Mouse (Mus musculus): ENCODE data around the gene Uqcrc2. TPM values are rescaled to one million over a fixed set of nuclear protein-coding genes. Genes with fewer than 3 reads are reported as not detected.
A peak's percentile ranks its signal among the peaks of the same experiment; 100 is the strongest.

Gene Uqcrc2
- total RNA-seq (2012; rRNA removed), result 155 and 158 TPM in 2 replicates
- 318 and 341 TPM in 2 replicates for total RNA-seq (2014; rRNA removed)
- 237 TPM in 2 replicates for polyA plus RNA-seq (2012; ENCODE audit: insufficient read length, low read depth)

DNA sequence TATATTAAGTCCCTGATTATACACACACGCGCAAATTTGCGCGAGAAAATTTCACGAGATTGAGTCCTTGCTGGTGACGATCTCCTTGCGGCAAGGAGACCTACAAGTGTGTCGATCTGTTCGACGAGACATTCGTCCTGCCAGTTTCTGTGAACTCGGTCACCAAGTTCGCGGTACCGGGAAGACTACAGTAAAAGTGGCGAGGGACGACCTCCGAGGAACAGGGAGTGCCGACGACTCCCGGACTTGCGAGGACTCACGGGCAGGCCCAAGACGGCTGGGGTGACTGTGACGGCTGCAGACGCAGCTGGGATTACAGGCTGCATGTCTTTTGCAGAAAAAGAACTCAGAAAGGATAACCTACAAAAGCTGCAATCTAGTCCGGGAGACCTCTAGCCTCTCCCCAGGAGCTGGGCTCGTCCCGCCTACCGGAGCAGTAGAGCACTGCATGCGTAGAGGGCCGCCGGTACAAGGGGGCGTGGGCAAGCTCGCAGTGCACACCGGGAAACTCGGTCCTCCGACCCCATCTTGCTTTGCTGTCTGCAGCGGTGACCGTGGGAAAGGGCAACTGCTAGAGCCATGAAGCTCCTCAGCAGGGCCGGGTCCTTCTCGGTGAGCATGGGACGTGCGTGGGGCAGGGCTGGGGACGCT is at the start of gene Uqcrc2:
Uqcrc2 (plus strand) TSS at position 466 of the 651 bp plus-strand sequence.
- Histone ChIP-seq H3K4me2 (ENCODE audit: insufficient read depth, low read depth, poor library complexity, severe bottlenecking) (peak within 1 kb of the TSS; percentile 82), H3K4me3 (replicated peaks in 1 of 3; ENCODE audit: low read depth in 2 of 3, low read length in 2 of 3, poor library complexity in 1 of 3) (peak within 1 kb of the TSS; percentile 84 to 93 (median 92)), H3K4me1 (ENCODE audit: control insufficient read depth in 1 of 2, insufficient read depth in 2 of 2) (peaks cover 5 to 30% of the 10 kb centered on the region in 2 experiments; a peak in 3 of 4 replicates), H3K9me3 (replicated peaks; ENCODE audit: low read length) (no peaks in the 10 kb centered on the region), H3K36me3 (replicated peaks in 1 of 2; ENCODE audit: control insufficient read depth in 1 of 2, insufficient read depth in 1 of 2, low read length in 1 of 2) (peaks cover 13 to 24% of the 10 kb centered on the region in 2 experiments), H3K27ac (ENCODE audit: insufficient read depth, low read depth) (peak within 1 kb of the TSS; percentile 64), H3K79me2 (replicated peaks; ENCODE audit: control insufficient read depth, extremely low read depth, insufficient read depth, poor library complexity, severe bottlenecking) (peaks cover 32% of the 10 kb centered on the region), H3K9ac (ENCODE audit: insufficient read depth, low read depth) (peak within 1 kb of the TSS; percentile 85), H3K27me3 (replicated peaks) (no peaks in the 10 kb centered on the region)
- dilution Hi-C loops (cut with MboI; ENCODE audit: extremely low pct_ligation_motif_present, extremely low pct_unique_long_range_greater_than_20kb, low sequenced_read_pairs), result no loop called here
- peak; percentile 84 for TF ChIP-seq HCFC1 (IDR thresholded peaks at IDR 0.05; ENCODE audit: low read depth, low read length)
- TF ChIP-seq USF2 (conservative IDR thresholded peaks at IDR 0.05; ENCODE audit: low read depth, low read length), result no peak
- TF ChIP-seq USF1 (IDR thresholded peaks at IDR 0.05; ENCODE audit: low read depth, low read length), result no peak
- TF ChIP-seq BHLHE40 (IDR thresholded peaks at IDR 0.05; ENCODE audit: low read depth, low read length), result no peak
- TF ChIP-seq NRF1 (IDR thresholded peaks at IDR 0.05; ENCODE audit: low read depth, low read length), result no peak; the same call in 1 of the 2 replicates
- TF ChIP-seq SIN3A (IDR thresholded peaks at IDR 0.05; ENCODE audit: low read length), result peak; percentile 61
- no peak for TF ChIP-seq ZNF384 (IDR thresholded peaks at IDR 0.05; ENCODE audit: low read depth, low read length)
- no peak for TF ChIP-seq E2F4 (IDR thresholded peaks at IDR 0.05; ENCODE audit: insufficient replicate concordance, low read depth, low read length)
- TF ChIP-seq POLR2A (IDR thresholded peaks at IDR 0.05; ENCODE audit: low read depth, low read length), result peak; percentile 92
- no peak for TF ChIP-seq EP300 (IDR thresholded peaks at IDR 0.05; ENCODE audit: low read length)
- peak; percentile 77 for TF ChIP-seq ZMIZ1 (IDR thresholded peaks at IDR 0.05; ENCODE audit: low read depth, low read length)
- TF ChIP-seq GABPA (IDR thresholded peaks at IDR 0.05; ENCODE audit: insufficient replicate concordance, low read depth, low read length), result no peak
- peak; percentile 60; the same call in 1 of the 2 replicates for TF ChIP-seq MEF2A (IDR thresholded peaks at IDR 0.05; ENCODE audit: borderline replicate concordance, low read depth, low read length)
- no peak for TF ChIP-seq CHD1 (IDR thresholded peaks at IDR 0.05; ENCODE audit: low read depth, low read length)
- TF ChIP-seq NELFE (IDR thresholded peaks at IDR 0.05; ENCODE audit: low read depth, low read length), result peak; percentile 84
- TF ChIP-seq POLR2AphosphoS2 (IDR thresholded peaks at IDR 0.05; ENCODE audit: low read depth, low read length), result no peak
- TF ChIP-seq MXI1 (IDR thresholded peaks at IDR 0.05; ENCODE audit: low read depth, low read length), result peak; percentile 42; the same call in 1 of the 2 replicates
- TF ChIP-seq MAZ (IDR thresholded peaks at IDR 0.05; ENCODE audit: low read depth, low read length), result peak; percentile 35; the same call in 1 of the 2 replicates
- no peak for TF ChIP-seq JUN (IDR thresholded peaks at IDR 0.05; ENCODE audit: insufficient read depth, low read depth, low read length)
- TF ChIP-seq JUND (conservative IDR thresholded peaks at IDR 0.05; ENCODE audit: low read depth, low read length), result no peak
- TF ChIP-seq ZC3H11A (IDR thresholded peaks at IDR 0.05; ENCODE audit: low read depth, low read length), result no peak
- peak; percentile 42; the same call in 1 of the 2 replicates for TF ChIP-seq IRF4 (IDR thresholded peaks at IDR 0.05; ENCODE audit: low read depth, low read length)
- TF ChIP-seq TCF12 (IDR thresholded peaks at IDR 0.05; ENCODE audit: low read depth, low read length), result peak; percentile 86
- TF ChIP-seq CTCF (conservative IDR thresholded peaks at IDR 0.05 in 1 of 2, IDR thresholded peaks at IDR 0.05 in 1 of 2; ENCODE audit: low read depth in 2 of 2, low read length in 2 of 2), result peak in 1 of 2 experiments; percentile 9; a peak in 1 of 4 replicates
- no peak for TF ChIP-seq MAFK (IDR thresholded peaks at IDR 0.05; ENCODE audit: insufficient replicate concordance, low read length)
- no peak for TF ChIP-seq ETS1 (conservative IDR thresholded peaks at IDR 0.05; ENCODE audit: low read depth, low read length)
- TF ChIP-seq PAX5 (IDR thresholded peaks at IDR 0.05; ENCODE audit: low read length), result no peak
- TF ChIP-seq CHD2 (IDR thresholded peaks at IDR 0.05; ENCODE audit: low read length), result no peak
- no peak for TF ChIP-seq RAD21 (IDR thresholded peaks at IDR 0.05; ENCODE audit: low read depth, low read length)
- no peak for TF ChIP-seq UBTF (IDR thresholded peaks at IDR 0.05; ENCODE audit: low read depth, low read length)
- TF ChIP-seq MAX (IDR thresholded peaks at IDR 0.05; ENCODE audit: low read length), result peak; percentile 46; the same call in 1 of the 2 replicates
- no peak for TF ChIP-seq RCOR1 (conservative IDR thresholded peaks at IDR 0.05; ENCODE audit: low read depth, low read length)
- TF ChIP-seq ZKSCAN1 (IDR thresholded peaks at IDR 0.05; ENCODE audit: borderline replicate concordance, low read depth, low read length), result no peak
- no peak for TF ChIP-seq MYC (IDR thresholded peaks at IDR 0.05; ENCODE audit: low read depth, low read length)
- TF ChIP-seq TBP (conservative IDR thresholded peaks at IDR 0.05; ENCODE audit: low read depth, low read length), result peak; percentile 82
- TF ChIP-seq SMC3 (IDR thresholded peaks at IDR 0.05; ENCODE audit: low read depth, low read length), result no peak
- TF ChIP-seq ELF1 (IDR thresholded peaks at IDR 0.05; ENCODE audit: low read depth, low read length), result peak; percentile 60; the same call in 1 of the 2 replicates
- peak; percentile 71; the same call in 1 of the 2 replicates for TF ChIP-seq KAT2A (IDR thresholded peaks at IDR 0.05; ENCODE audit: insufficient replicate concordance, low read length)
- in situ Hi-C loops (cut with MboI; ENCODE audit: low pct_ligation_motif_present, low pct_unique_long_range_greater_than_20kb, low sequenced_read_pairs), result loop anchor here (10.0 to 25.0 kb wide), 2 partner anchors 190 to 523 kb away; partner anchors contain the start of gene Tmem159
- peak; percentile 90 for DNase-seq (ENCODE audit: extremely low read depth)
